Mouse (Mus musculus): ENCODE data around the gene Krit1. TPM values are rescaled to one million over a fixed set of nuclear protein-coding genes. Genes with fewer than 3 reads are reported as not detected.

Gene Krit1
- 0.77 and 1.0 TPM in 2 replicates for polyA plus RNA-seq (2012; rRNA removed; ENCODE audit: low replicate concordance)

DNA sequence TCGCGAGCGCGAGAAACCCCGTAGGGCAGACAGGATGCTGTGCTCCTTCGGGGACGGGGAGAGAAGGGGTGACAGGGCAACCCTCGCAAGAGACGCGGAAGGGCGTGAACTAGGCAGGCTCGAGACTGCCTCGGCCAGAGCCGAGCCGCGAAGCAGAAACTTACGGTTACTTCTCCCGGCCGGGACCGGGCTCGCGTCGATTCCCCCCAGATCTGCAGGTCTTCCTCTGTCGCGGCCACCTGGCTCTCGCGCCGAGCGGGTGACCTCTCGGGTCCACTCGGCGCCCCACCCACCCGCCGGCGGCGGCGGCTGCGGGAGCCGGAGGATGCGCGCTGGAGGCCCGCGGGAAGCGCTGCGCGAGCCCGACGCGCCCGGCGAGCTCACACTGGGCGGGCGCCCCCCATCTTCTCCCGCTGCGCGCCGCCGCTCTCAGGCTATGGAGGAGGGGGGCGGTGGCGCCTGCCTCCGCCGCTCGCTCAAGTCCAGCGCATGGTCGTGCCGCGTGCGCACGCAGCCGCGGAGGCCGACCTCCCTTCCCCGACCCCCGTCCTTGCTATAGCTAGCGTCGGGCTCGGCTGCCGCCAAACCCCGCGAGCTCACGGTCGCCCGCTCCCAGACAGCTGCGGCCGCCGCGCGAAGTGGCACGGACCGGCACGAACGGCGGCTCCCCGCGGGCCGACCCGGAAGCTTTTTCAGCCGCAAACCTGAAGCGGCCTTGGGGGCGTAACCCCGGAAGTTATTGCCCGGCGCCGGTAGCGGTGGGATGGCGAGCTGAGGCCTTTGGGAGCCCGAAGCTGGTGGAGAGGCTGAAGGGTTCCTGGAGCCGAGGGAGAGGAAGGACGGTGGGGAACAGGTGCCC is at the start of gene Krit1, which contains the start of gene Ankib1:
Krit1 (plus strand) TSS at position 752 of the 859 bp plus-strand sequence.
Ankib1 (minus strand) TSS at position 493 of the 859 bp plus-strand sequence.

DNA sequence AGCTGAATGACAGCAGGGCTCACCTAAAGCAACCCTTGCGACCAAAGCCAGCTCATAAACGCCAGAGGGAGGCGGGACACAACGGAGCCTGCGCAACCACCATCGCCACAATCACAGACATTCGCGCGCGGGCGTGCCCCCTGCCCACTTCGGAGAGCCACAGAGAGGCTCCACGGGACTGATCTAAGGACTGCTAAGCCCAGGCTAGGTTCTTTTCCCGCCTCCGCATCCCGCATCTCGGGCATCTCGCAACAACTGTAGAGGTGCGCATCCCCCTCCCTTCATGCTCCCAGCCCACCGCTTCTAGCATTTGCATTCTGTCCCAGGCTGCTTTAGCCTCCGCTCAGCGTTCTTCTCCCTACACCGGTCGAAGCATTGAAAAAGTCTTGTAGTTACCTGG is 42.0 kb downstream of the Krit1 start, which contains the start of gene Lrrd1:
Lrrd1 (plus strand) TSS at position 148 of the 400 bp plus-strand sequence.

DNA sequence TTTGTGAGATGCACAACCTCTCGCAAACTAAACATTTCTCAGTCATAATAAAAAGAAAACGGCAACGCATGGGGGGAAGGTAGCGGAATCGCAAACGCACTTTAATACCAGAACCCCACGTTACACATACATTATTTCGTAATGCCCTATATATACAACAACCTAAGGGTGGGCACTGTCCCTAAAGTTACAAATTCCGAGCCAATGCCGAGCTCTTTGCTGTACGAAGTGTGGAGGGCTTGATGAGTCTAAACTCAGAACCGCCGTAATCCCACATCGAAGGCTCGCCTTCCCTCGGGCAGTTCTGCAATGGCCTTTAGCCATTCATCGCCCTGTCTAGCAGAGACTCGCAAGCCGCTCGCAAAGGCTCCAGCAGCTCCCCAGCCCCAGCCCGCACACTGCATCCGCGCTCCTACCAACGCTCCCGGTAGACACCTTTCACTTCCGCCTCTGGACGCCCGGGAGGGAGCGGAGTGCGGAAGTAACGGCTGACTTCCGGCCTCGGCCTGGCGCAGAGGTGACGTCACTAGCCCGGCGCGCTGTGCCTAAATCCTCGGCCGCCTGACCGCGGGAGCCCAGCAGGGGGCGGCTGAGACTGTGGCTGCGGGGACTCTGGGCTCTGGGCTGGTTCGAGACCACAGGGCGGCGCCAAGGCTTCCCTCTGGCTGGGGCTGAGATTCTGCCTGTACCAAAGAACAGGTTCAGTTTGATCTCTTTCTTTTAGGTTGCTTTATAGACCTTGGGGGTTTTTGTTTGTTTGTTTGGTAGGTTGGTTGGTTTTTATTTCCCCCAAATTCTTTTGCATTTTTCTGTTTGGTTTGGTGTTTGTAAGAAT is 90.7 kb downstream of the Krit1 start, which contains the start of gene Mterf1a:
Mterf1a (minus strand) TSS at position 475 of the 835 bp plus-strand sequence.

Other genes with a start within 250 kb of the Krit1 start
- 0.18 and 1.1 TPM in 2 replicates for gene 1700109H08Rik, start 231.6 kb upstream of the Krit1 start, polyA plus RNA-seq (2012; rRNA removed; ENCODE audit: low replicate concordance)
- 3.3 and 4.6 TPM in 2 replicates for gene Pex1, start 207.1 kb upstream of the Krit1 start, polyA plus RNA-seq (2012; rRNA removed; ENCODE audit: low replicate concordance)
- 0.65 and 0.92 TPM in 2 replicates for gene Rbm48, start 206.6 kb upstream of the Krit1 start, polyA plus RNA-seq (2012; rRNA removed; ENCODE audit: low replicate concordance)
- gene Tmbim7, start 152.0 kb upstream of the Krit1 start, polyA plus RNA-seq (2012; rRNA removed; ENCODE audit: low replicate concordance), result not detected in 2 replicates
- gene Gatad1, start 146.0 kb upstream of the Krit1 start, polyA plus RNA-seq (2012; rRNA removed; ENCODE audit: low replicate concordance), result 30.7 and 39.6 TPM in 2 replicates
- gene Ankib1, start 259 bp upstream of the Krit1 start, polyA plus RNA-seq (2012; rRNA removed; ENCODE audit: low replicate concordance), result 2.8 and 4.7 TPM in 2 replicates
- gene Lrrd1, start 42.0 kb downstream of the Krit1 start, polyA plus RNA-seq (2012; rRNA removed; ENCODE audit: low replicate concordance), result 0.19 TPM in 1 of 2 replicates, not detected in the other
- gene Mterf1a, start 90.7 kb downstream of the Krit1 start, polyA plus RNA-seq (2012; rRNA removed; ENCODE audit: low replicate concordance), result 0.19 and 0.48 TPM in 2 replicates
- gene Akap9, start 124.9 kb downstream of the Krit1 start, polyA plus RNA-seq (2012; rRNA removed; ENCODE audit: low replicate concordance), result 2.6 and 7.3 TPM in 2 replicates